Comparison of ENCODE assay signal across 8 mouse cellular contexts in the genomic region with DNA sequence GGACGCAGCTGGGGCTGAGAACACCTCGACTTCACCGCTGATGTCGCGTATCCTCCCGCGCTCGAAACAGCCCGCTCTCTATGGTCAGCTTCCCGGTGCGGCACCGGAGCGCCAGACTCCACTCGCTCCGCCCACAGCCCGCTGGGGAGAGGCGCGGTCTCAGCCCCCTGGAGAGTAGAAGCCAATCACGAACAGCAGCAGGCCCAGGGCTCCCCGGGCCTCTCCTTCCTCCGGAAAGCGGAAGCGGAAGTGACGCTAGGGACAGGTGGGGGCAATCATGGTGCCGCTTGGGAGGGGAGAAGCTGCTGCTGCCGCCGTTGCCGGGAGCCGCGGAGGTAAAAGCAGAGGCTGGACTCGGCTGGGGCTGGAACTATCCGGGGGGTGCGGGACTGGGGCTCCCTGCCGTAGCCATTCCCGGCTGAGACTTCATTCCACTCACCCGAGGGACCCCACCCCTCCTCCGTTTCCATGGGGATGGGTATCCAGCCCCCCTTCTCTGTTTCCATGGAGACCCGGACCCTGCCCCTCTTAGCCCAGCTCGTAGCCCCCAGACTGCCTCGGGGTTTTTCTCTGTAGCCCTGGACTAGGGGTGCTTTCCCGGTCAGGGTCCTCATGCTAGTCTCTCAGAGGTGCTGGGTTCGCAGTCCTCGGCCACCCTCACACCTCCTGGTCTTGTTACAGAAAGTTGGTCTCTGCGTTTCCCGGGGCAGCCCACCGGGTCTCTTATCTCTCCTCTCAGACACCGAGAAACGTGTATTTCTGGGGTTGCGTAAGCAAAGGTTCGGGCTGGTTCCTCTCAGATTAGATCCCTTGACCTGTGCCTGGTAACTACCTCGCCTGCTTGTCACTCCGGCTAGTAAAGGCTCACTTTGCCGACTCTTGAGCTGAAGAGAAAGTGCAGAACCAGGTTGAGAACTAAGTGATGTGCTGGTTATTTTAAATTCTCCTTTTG. TPM values are rescaled to one million over a fixed set of nuclear protein-coding genes. Genes with fewer than 3 reads are reported as not detected.
DNase-seq lines count a peak whose midpoint lies in the region; ATAC-seq and TF ChIP-seq lines count a peak whose summit lies in the region.

No protein-coding gene starts in this region.

- POLR2A ChIA-PET in Patski (lab: Charles Lee): interaction anchor here (1.0 kb wide), 1 partner anchor 47 kb away, joined by 6 read pairs; a partner anchor contains a TSS

- H3K9me3 ChIP-seq in hindbrain, embryonic 15.5 days: no peaks in the 10 kb centered on the region

- peak overlapping the region; percentile 94 for H3K27ac ChIP-seq in hindbrain, embryonic 15.5 days (replicated peaks)

- H3K4me1 ChIP-seq in hindbrain, embryonic 15.5 days (replicated peaks): peaks cover 15% of the 10 kb centered on the region

- peak; percentile 69 for DNase-seq in Patski (ENCODE audit: low read depth, low spot score)
- DNase-seq in cerebellum, postnatal 14 days: peak; percentile 93 to 96
- DNase-seq in frontal cortex, postnatal 25 days (ENCODE audit: low spot score in 2 of 2): peak; percentile 87 to 94
- peak; percentile 91 for DNase-seq in left cerebral cortex, adult 11 months (ENCODE audit: low spot score)
- DNase-seq in lung, postnatal 4 days: peak; percentile 98
- DNase-seq in retina, postnatal 7 days (ENCODE audit: low read depth, low spot score): peak; percentile 98
- peak; percentile 91 for DNase-seq in urinary bladder, adult 2 months (ENCODE audit: low spot score)

- WGBS in hindbrain, embryonic 15.5 days: 2% methylated on average over 53 of the region's 53 CpGs

- peak overlapping the region; percentile 87 for H3K4me3 ChIP-seq in hindbrain, embryonic 15.5 days

- no peak for TF ChIP-seq CTCF in Patski (IDR thresholded peaks at IDR 0.05)

- peak; percentile 98 for ATAC-seq in Patski
- ATAC-seq in hindbrain, embryonic 15.5 days (ENCODE audit: low FRiP score, low read depth): peak; percentile 99

- in situ Hi-C loops in Patski (cut with MboI; ENCODE audit: low pct_unique_long_range_greater_than_20kb): no loop called here

- H3K9ac ChIP-seq in hindbrain, embryonic 15.5 days: peak overlapping the region; percentile 83

- CTCF ChIA-PET in Patski (lab: Charles Lee): interaction anchor here (0.7 to 1.4 kb wide), 4 partner anchors 10 to 69 kb away, joined by 3 to 7 read pairs (median 3); no protein-coding TSS in a partner anchor

- H3K27me3 ChIP-seq in Patski: no peaks in the 10 kb centered on the region
- no peaks in the 10 kb centered on the region for H3K27me3 ChIP-seq in hindbrain, embryonic 15.5 days

- H3K36me3 ChIP-seq in hindbrain, embryonic 15.5 days: peaks cover 45% of the 10 kb centered on the region

- peak overlapping the region; percentile 78 for H3K4me2 ChIP-seq in hindbrain, embryonic 15.5 days

RNA-seq across cellular contexts. Expression of a gene that starts 0.7 kb away (rescaled TPM):
- polyA plus RNA-seq in Patski (2021): 8.3 TPM
- polyA plus RNA-seq in hindbrain, embryonic 15.5 days (2015; fragmentation: Nextera tagmentation; extraction: Ambion mirVana): 11.1 and 11.6 TPM in 2 replicates
- polyA plus RNA-seq in urinary bladder, adult 2 months (2012; rRNA removed): 9.0 and 10.1 TPM in 2 replicates

RNA-seq across cellular contexts. Expression of a gene that starts 47.9 kb away (rescaled TPM):
- 38.1 TPM for polyA plus RNA-seq in Patski (2021)
- 46.3 and 50.4 TPM in 2 replicates for polyA plus RNA-seq in hindbrain, embryonic 15.5 days (2015; fragmentation: Nextera tagmentation; extraction: Ambion mirVana)
- 32.5 and 47.3 TPM in 2 replicates for polyA plus RNA-seq in urinary bladder, adult 2 months (2012; rRNA removed)

RNA-seq across cellular contexts. Expression of a gene that starts 48.4 kb away (rescaled TPM):
- polyA plus RNA-seq in Patski (2021): 53.9 TPM
- 98.8 and 103 TPM in 2 replicates for polyA plus RNA-seq in hindbrain, embryonic 15.5 days (2015; fragmentation: Nextera tagmentation; extraction: Ambion mirVana)
- polyA plus RNA-seq in urinary bladder, adult 2 months (2012; rRNA removed): 32.4 and 37.5 TPM in 2 replicates

RNA-seq across cellular contexts. Expression of a gene that starts 59.4 kb away (rescaled TPM):
- polyA plus RNA-seq in Patski (2021): not detected
- polyA plus RNA-seq in hindbrain, embryonic 15.5 days (2015; fragmentation: Nextera tagmentation; extraction: Ambion mirVana): 15.9 and 16.0 TPM in 2 replicates
- 0.65 and 0.76 TPM in 2 replicates for polyA plus RNA-seq in urinary bladder, adult 2 months (2012; rRNA removed)

Comparison
In these comparisons a context has a peak if more than half of its experiments do, and no peak if none do; other contexts are left out.
1. Peak in every context shown above with its lines: DNase-seq, ATAC-seq, H3K4me3 ChIP-seq and H3K27ac ChIP-seq.